Mouse (Mus musculus): ENCODE data around the gene Cwc22. TPM values are rescaled to one million over a fixed set of nuclear protein-coding genes. Genes with fewer than 3 reads are reported as not detected.
"Not testable (repeated sequence)": the region's sequence is repeated elsewhere in the genome, so short reads cannot be mapped to it uniquely, and the experiment has no call there.

Gene Cwc22
- polyA plus RNA-seq, 1 experiment from 2014 or later: 14.9 TPM

DNA sequence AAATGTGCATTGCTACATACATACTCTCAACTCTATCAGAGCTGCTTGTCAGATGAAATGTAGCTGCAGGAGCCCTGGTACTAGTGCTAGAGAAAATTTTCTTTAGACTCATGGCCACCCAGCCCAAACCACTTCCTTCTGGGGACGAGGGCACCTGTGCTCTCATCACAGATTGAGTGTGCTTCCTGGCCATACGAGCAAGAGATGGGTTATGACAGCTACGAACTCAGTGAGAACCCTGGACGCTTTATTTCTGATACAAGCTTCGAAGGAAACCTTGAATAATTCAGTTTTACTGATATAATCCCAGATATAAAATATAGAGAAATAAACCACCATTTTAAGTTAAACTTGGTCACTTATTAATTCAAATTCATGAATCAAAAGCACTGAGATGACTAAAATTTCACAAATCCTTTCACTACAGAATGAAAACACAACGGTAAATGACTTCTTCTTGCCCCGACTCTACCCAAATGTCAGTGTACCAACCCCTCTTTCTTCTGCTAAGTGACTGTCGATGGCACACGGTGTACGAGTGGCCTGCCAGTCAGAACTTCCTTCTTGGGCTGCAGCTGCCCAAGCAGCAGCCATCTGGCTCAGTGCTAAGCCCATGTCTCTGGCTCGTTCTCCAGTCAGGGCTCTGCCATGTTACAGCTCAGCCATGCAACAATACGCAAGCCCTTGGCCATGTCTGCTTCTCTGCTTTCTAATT lies 49.2 kb downstream of the Cwc22 start:
- no peak overlapping the region for H3K9ac ChIP-seq (replicated peaks; ENCODE audit: low read depth)
- no peak for DNase-seq (ENCODE audit: low spot score)
- TF ChIP-seq CTCF (IDR thresholded peaks at IDR 0.05) (no peak), EP300 (IDR thresholded peaks at IDR 0.05) (no peak)
- H3K36me3 ChIP-seq (ENCODE audit: insufficient read depth, low read length): peaks cover 23% of the 10 kb centered on the region; the same call in 1 of the 2 replicates
- H3K9me3 ChIP-seq (ENCODE audit: low read length): no peaks in the 10 kb centered on the region
- no peak overlapping the region for H3K4me2 ChIP-seq (replicated peaks; ENCODE audit: low read depth, low read length)
- ATAC-seq: no peak
- H3K27me3 ChIP-seq (replicated peaks; ENCODE audit: insufficient read depth, low read length): no peaks in the 10 kb centered on the region
- H3K4me1 ChIP-seq (ENCODE audit: insufficient read depth, low read depth, low read length): no peaks in the 10 kb centered on the region
- WGBS: 91% methylated on average over 12 of the region's 12 CpGs
- no peak overlapping the region for H3K27ac ChIP-seq (ENCODE audit: low read length)
- no peak overlapping the region for H3K4me3 ChIP-seq (ENCODE audit: low read depth, low read length)

- H3K4me2 ChIP-seq (replicated peaks; ENCODE audit: low read depth, low read length); H3K9me3 ChIP-seq (ENCODE audit: low read length); H3K27me3 ChIP-seq (replicated peaks; ENCODE audit: insufficient read depth, low read length); H3K27ac ChIP-seq (ENCODE audit: low read length); H3K4me1 ChIP-seq (ENCODE audit: insufficient read depth, low read depth, low read length); H3K9ac ChIP-seq (replicated peaks; ENCODE audit: low read depth); DNase-seq (ENCODE audit: low spot score); ATAC-seq; H3K4me3 ChIP-seq (ENCODE audit: low read depth, low read length): not testable (repeated sequence)
- peaks cover 23% of the 10 kb centered on the region; the same call in 1 of the 2 replicates for H3K36me3 ChIP-seq (ENCODE audit: insufficient read depth, low read length)
- 90% methylated on average over 16 of the region's 16 CpGs for WGBS
These were observed 50.1 kb downstream of the Cwc22 start for GRCm38 (mm10) chr2:77895906-77896570.

DNA sequence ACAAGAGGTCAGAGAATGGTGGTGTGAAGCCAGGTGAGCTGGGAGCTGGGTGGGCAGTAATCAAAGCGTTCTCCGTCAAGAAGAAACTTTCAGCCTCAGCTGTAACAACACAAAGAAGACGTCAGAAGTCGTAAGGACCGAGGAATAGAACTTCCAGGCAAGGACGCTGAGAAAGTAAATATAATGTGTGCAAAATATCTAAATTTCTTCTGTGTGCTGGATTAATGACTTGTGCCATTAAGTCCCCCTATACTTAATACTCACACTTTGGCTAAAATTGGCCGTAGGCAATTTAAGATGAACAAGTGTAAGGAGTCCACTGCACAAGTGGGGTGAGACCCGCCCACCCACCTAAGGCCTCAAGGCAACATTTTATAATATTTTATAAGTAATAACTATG lies 51.3 kb downstream of the Cwc22 start:
- H3K9ac ChIP-seq (replicated peaks; ENCODE audit: low read depth): no peak overlapping the region
- H3K27me3 ChIP-seq (replicated peaks; ENCODE audit: insufficient read depth, low read length): no peaks in the 10 kb centered on the region
- WGBS: 85% methylated on average over 8 of the region's 8 CpGs
- H3K27ac ChIP-seq (ENCODE audit: low read length): no peak overlapping the region
- H3K4me3 ChIP-seq (ENCODE audit: low read depth, low read length): no peak overlapping the region
- TF ChIP-seq EP300 (IDR thresholded peaks at IDR 0.05): no peak
- TF ChIP-seq CTCF (IDR thresholded peaks at IDR 0.05): no peak
- peaks cover 23% of the 10 kb centered on the region; the same call in 1 of the 2 replicates for H3K36me3 ChIP-seq (ENCODE audit: insufficient read depth, low read length)
- DNase-seq (ENCODE audit: low spot score) (no peak), ATAC-seq (no peak)
- H3K4me2 ChIP-seq (replicated peaks; ENCODE audit: low read depth, low read length): no peak overlapping the region
- no peaks in the 10 kb centered on the region for H3K9me3 ChIP-seq (ENCODE audit: low read length)
- H3K4me1 ChIP-seq (ENCODE audit: insufficient read depth, low read depth, low read length): no peaks in the 10 kb centered on the region

- Histone ChIP-seq H3K9ac (replicated peaks; ENCODE audit: low read depth) (no peak overlapping the region), H3K27ac (ENCODE audit: low read length) (no peak overlapping the region), H3K9me3 (ENCODE audit: low read length) (no peaks in the 10 kb centered on the region), H3K4me1 (ENCODE audit: insufficient read depth, low read depth, low read length) (no peaks in the 10 kb centered on the region), H3K4me3 (ENCODE audit: low read depth, low read length) (no peak overlapping the region), H3K4me2 (replicated peaks; ENCODE audit: low read depth, low read length) (no peak overlapping the region), H3K27me3 (replicated peaks; ENCODE audit: insufficient read depth, low read length) (no peaks in the 10 kb centered on the region), H3K36me3 (ENCODE audit: insufficient read depth, low read length) (peaks cover 16% of the 10 kb centered on the region; the same call in 1 of the 2 replicates)
- ATAC-seq (no peak), DNase-seq (ENCODE audit: low spot score) (no peak)
- WGBS: 94% methylated on average over 8 of the region's 8 CpGs
- TF ChIP-seq EP300 (IDR thresholded peaks at IDR 0.05) (no peak), CTCF (IDR thresholded peaks at IDR 0.05) (no peak)
These were observed 52.7 kb downstream of the Cwc22 start for GRCm38 (mm10) chr2:77893505-77893904.

- Histone ChIP-seq H3K4me1 (ENCODE audit: insufficient read depth, low read depth, low read length) (no peaks in the 10 kb centered on the region), H3K4me2 (replicated peaks; ENCODE audit: low read depth, low read length) (no peak overlapping the region), H3K36me3 (ENCODE audit: insufficient read depth, low read length) (peaks cover 9% of the 10 kb centered on the region; the same call in 1 of the 2 replicates), H3K9me3 (ENCODE audit: low read length) (no peaks in the 10 kb centered on the region), H3K27ac (ENCODE audit: low read length) (no peak overlapping the region), H3K27me3 (replicated peaks; ENCODE audit: insufficient read depth, low read length) (no peaks in the 10 kb centered on the region), H3K4me3 (ENCODE audit: low read depth, low read length) (no peak overlapping the region), H3K9ac (replicated peaks; ENCODE audit: low read depth) (no peak overlapping the region)
- DNase-seq (ENCODE audit: low spot score): no peak
- no peak for ATAC-seq
- TF ChIP-seq EP300 (IDR thresholded peaks at IDR 0.05) (no peak), CTCF (IDR thresholded peaks at IDR 0.05) (no peak)
- WGBS: 86% methylated on average over 4 of the region's 4 CpGs
These were observed 53.6 kb downstream of the Cwc22 start for GRCm38 (mm10) chr2:77892573-77892972.

DNA sequence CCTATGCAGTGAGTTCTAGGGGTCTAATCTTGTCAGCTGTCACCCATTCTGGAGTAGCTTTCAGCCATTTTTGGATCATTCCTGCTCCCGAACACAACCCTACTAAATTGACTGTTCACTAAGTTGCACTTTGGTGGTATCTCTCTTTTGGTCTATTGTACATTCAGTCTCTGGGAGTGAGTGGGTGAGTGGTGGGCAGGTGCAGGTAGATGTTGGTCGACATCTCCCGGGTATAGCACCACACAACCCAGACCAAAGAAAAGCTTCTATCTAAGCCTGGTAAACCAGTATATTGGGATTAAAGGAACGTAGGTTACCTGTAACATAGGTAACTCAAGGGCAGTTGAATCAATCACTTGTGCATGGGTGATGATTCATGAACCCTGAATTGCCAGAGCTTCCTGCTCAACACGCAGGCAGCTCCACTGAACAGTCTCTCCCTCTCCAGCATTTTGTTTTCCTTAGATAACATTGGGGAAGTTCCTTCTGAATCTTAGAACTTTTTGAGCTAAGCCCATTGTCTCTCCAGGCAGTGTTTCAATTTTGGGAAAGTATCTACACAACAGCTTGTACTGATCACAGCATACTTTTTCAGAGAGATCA lies 55.2 kb downstream of the Cwc22 start:
- no peak overlapping the region for H3K4me3 ChIP-seq (ENCODE audit: low read depth, low read length)
- no peaks in the 10 kb centered on the region for H3K4me1 ChIP-seq (ENCODE audit: insufficient read depth, low read depth, low read length)
- no peak overlapping the region for H3K27ac ChIP-seq (ENCODE audit: low read length)
- DNase-seq (ENCODE audit: low spot score) (no peak), ATAC-seq (no peak)
- H3K4me2 ChIP-seq (replicated peaks; ENCODE audit: low read depth, low read length): no peak overlapping the region
- no peak for TF ChIP-seq CTCF (IDR thresholded peaks at IDR 0.05)
- no peak for TF ChIP-seq EP300 (IDR thresholded peaks at IDR 0.05)
- H3K36me3 ChIP-seq (ENCODE audit: insufficient read depth, low read length): peaks cover 7% of the 10 kb centered on the region; the same call in 1 of the 2 replicates
- WGBS: 91% methylated on average over 5 of the region's 5 CpGs
- H3K9me3 ChIP-seq (ENCODE audit: low read length): no peaks in the 10 kb centered on the region
- no peaks in the 10 kb centered on the region for H3K27me3 ChIP-seq (replicated peaks; ENCODE audit: insufficient read depth, low read length)
- no peak overlapping the region for H3K9ac ChIP-seq (replicated peaks; ENCODE audit: low read depth)

All from lung, postnatal 0 days (tissue).